In the genomic region with DNA sequence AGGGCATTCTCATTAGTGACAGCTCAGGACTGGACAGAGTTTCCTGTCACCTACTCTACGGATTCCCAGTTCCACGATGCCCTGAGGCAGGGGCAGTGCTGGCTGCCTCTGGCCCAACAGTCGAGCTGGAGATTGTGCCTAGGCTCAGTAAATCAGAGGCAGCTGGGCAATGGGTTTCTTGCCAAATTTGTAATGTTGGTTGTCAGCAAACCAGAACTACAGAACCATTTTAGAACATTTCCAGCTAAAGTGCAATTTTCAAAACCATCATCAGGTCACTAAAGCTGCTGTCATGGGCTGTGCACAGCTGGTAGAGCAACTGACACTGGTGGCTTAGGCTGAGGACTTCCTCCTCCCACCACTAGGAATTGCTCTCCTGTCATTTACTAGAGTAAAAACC, we compare ENCODE assay signal across 28 mouse cellular contexts.
DNase-seq lines count a peak whose midpoint lies in the region; ATAC-seq and TF ChIP-seq lines count a peak whose summit lies in the region.
"Had no signal": no experiment of that assay in that cellular context is flagged by ENCODE, and none has a peak within 500 bp of the region (broad histone marks: within the 10 kb centered on the region; RNA-seq: fewer than 3 reads in every experiment).

No protein-coding gene starts in this region.

- H3K4me3 ChIP-seq in heart, adult 2 months = no peak overlapping the region
- H3K4me3 ChIP-seq in heart, embryonic 10.5 days = no peak overlapping the region
- no peak overlapping the region for H3K4me3 ChIP-seq in lung, embryonic 14.5 days (ENCODE audit: low read depth, low read length)
- H3K4me3 ChIP-seq in lung, adult 2 months (replicated peaks; ENCODE audit: extremely low read depth, low read depth, low read length) = no peak overlapping the region
- H3K4me3 ChIP-seq in CH12.LX (replicated peaks in 1 of 3; ENCODE audit: low read depth in 2 of 3, low read length in 2 of 3, poor library complexity in 1 of 3) = no peak overlapping the region
- H3K4me3 ChIP-seq: forebrain, embryonic 13.5 days; hindbrain, embryonic 10.5 days; limb, embryonic 10.5 days; limb, embryonic 15.5 days; liver, embryonic 13.5 days; neural tube, embryonic 15.5 days had no signal

- in situ Hi-C loops in CH12.LX (cut with MboI; ENCODE audit: low pct_ligation_motif_present, low pct_unique_long_range_greater_than_20kb, low sequenced_read_pairs) = no loop called here

- ATAC-seq in lung, embryonic 14.5 days (ENCODE audit: insufficient read depth) = peak; percentile 49; the same call in 1 of the 2 replicates
- ATAC-seq: activated CD4-positive, CD25-positive, alpha-beta regulatory T cell, adult 4 months; forebrain, embryonic 13.5 days; hindbrain, embryonic 16.5 days; intestine, embryonic 16.5 days had no signal

- H3K79me2 ChIP-seq in heart, adult 2 months (replicated peaks; ENCODE audit: control insufficient read depth, insufficient read depth, low read length) = no peaks in the 10 kb centered on the region
- H3K79me2 ChIP-seq in CH12.LX (replicated peaks; ENCODE audit: control insufficient read depth, extremely low read depth, insufficient read depth, poor library complexity, severe bottlenecking) = no peaks in the 10 kb centered on the region

- H3K4me1 ChIP-seq in heart, adult 2 months (ENCODE audit: control insufficient read depth, insufficient read depth, low read length) = no peaks in the 10 kb centered on the region; the same call in 1 of the 2 replicates
- H3K4me1 ChIP-seq in heart, embryonic 10.5 days = 0 out of 2 replicates have a peak, but pooled peaks cover 4% of the 10 kb centered on the region
- H3K4me1 ChIP-seq in lung, embryonic 14.5 days (ENCODE audit: insufficient read depth) = no peaks in the 10 kb centered on the region
- no peaks in the 10 kb centered on the region for H3K4me1 ChIP-seq in lung, adult 2 months (ENCODE audit: control insufficient read depth, insufficient read depth, low read length)
- peaks cover 3 to 27% of the 10 kb centered on the region in 2 experiments for H3K4me1 ChIP-seq in CH12.LX (ENCODE audit: control insufficient read depth in 1 of 2, insufficient read depth in 2 of 2)
- H3K4me1 ChIP-seq: forebrain, embryonic 13.5 days; hindbrain, embryonic 10.5 days; neural tube, embryonic 15.5 days had no signal

- TF ChIP-seq RAD21 in CH12.LX (IDR thresholded peaks at IDR 0.05; ENCODE audit: low read depth, low read length) = no peak; the same call in none of the 2 replicates

- dilution Hi-C loops in CH12.LX (cut with MboI; ENCODE audit: extremely low pct_ligation_motif_present, extremely low pct_unique_long_range_greater_than_20kb, low sequenced_read_pairs) = no loop called here

- no peaks in the 10 kb centered on the region for H3K27me3 ChIP-seq in heart, adult 2 months (ENCODE audit: control insufficient read depth, insufficient read depth, low read length)
- H3K27me3 ChIP-seq in heart, embryonic 10.5 days (ENCODE audit: insufficient read depth, poor library complexity, severe bottlenecking) = no peaks in the 10 kb centered on the region
- H3K27me3 ChIP-seq in lung, embryonic 14.5 days (ENCODE audit: insufficient read depth, low read length) = no peaks in the 10 kb centered on the region
- no peaks in the 10 kb centered on the region for H3K27me3 ChIP-seq in CH12.LX (replicated peaks)
- H3K27me3 ChIP-seq: forebrain, embryonic 13.5 days; limb, embryonic 15.5 days; liver, embryonic 13.5 days; neural tube, embryonic 15.5 days had no signal

- 58% methylated on average over 3 of the region's 3 CpGs for WGBS in heart, adult 2 months
- 63% methylated on average over 3 of the region's 3 CpGs for WGBS in heart, embryonic 10.5 days
- 34% methylated on average over 3 of the region's 3 CpGs for WGBS in lung, embryonic 14.5 days
- 60% methylated on average over 3 of the region's 3 CpGs for WGBS in lung, adult 2 months

- no peak for DNase-seq in heart, adult 2 months
- no peak for DNase-seq in heart, embryonic 10.5 days (ENCODE audit: low spot score)
- peak; percentile 51 for DNase-seq in lung, embryonic 14.5 days
- no peak for DNase-seq in lung, adult 2 months
- peak; percentile 8 for DNase-seq in CH12.LX (ENCODE audit: extremely low read depth)
- DNase-seq in lung, postnatal 14 days = peak; percentile 7
- no peak for DNase-seq in frontal cortex, postnatal 36 days (ENCODE audit: low spot score in 2 of 2)
- no peak for DNase-seq in gastrocnemius, adult 8-10 months (ENCODE audit: low spot score in 2 of 2)
- DNase-seq: adrenal gland, adult 8-10 months; cerebellum, adult 2 months; cerebellum, postnatal 14 days; gastrocnemius, postnatal 25 days; kidney, adult 9 months; kidney, postnatal 25 days; liver, embryonic 13.5 days; midbrain, embryonic 14.5 days; retina, postnatal 1 day; right cerebral cortex, postnatal 14 days; thymus, postnatal 4 days had no signal

- no peak overlapping the region for H3K9ac ChIP-seq in heart, adult 2 months (ENCODE audit: low read depth, low read length)
- no peak overlapping the region for H3K9ac ChIP-seq in lung, embryonic 14.5 days
- no peak overlapping the region for H3K9ac ChIP-seq in CH12.LX (ENCODE audit: insufficient read depth, low read depth)
- H3K9ac ChIP-seq: forebrain, embryonic 13.5 days; limb, embryonic 15.5 days; liver, embryonic 13.5 days; neural tube, embryonic 15.5 days had no signal

- no peaks in the 10 kb centered on the region for H3K36me3 ChIP-seq in heart, adult 2 months (ENCODE audit: control insufficient read depth, insufficient read depth, low read length)
- H3K36me3 ChIP-seq in heart, embryonic 10.5 days = no peaks in the 10 kb centered on the region
- no peaks in the 10 kb centered on the region for H3K36me3 ChIP-seq in lung, embryonic 14.5 days (ENCODE audit: insufficient read depth)
- H3K36me3 ChIP-seq in CH12.LX (replicated peaks in 1 of 2; ENCODE audit: control insufficient read depth in 1 of 2, insufficient read depth in 1 of 2, low read length in 1 of 2) = no peaks in the 10 kb centered on the region
- H3K36me3 ChIP-seq: hindbrain, embryonic 10.5 days; limb, embryonic 10.5 days; limb, embryonic 15.5 days; liver, embryonic 13.5 days; neural tube, embryonic 15.5 days had no signal

- H3K9me3 ChIP-seq in heart, embryonic 10.5 days = no peaks in the 10 kb centered on the region
- no peaks in the 10 kb centered on the region for H3K9me3 ChIP-seq in lung, embryonic 14.5 days (ENCODE audit: low read depth, low read length)
- H3K9me3 ChIP-seq in CH12.LX (replicated peaks; ENCODE audit: low read length) = peaks cover under 1% of the 10 kb centered on the region
- H3K9me3 ChIP-seq: forebrain, embryonic 13.5 days; hindbrain, embryonic 10.5 days; limb, embryonic 10.5 days; limb, embryonic 15.5 days; liver, embryonic 13.5 days; neural tube, embryonic 15.5 days had no signal

- H3K27ac ChIP-seq in heart, adult 2 months = no peak overlapping the region
- H3K27ac ChIP-seq in heart, embryonic 10.5 days = no peak overlapping the region
- H3K27ac ChIP-seq in lung, embryonic 14.5 days (ENCODE audit: low read depth) = no peak overlapping the region
- H3K27ac ChIP-seq in CH12.LX (ENCODE audit: insufficient read depth, low read depth) = no peak overlapping the region
- H3K27ac ChIP-seq: forebrain, embryonic 13.5 days; hindbrain, embryonic 10.5 days; limb, embryonic 10.5 days; limb, embryonic 15.5 days; liver, embryonic 13.5 days; macrophage; neural tube, embryonic 15.5 days had no signal

- TF ChIP-seq POLR2A in heart, adult 2 months (IDR thresholded peaks at IDR 0.05; ENCODE audit: insufficient read depth, low read depth, low read length) = no peak
- no peak for TF ChIP-seq POLR2A in lung, adult 2 months (IDR thresholded peaks at IDR 0.05; ENCODE audit: borderline replicate concordance, extremely low read depth, low read depth, low read length)
- no peak for TF ChIP-seq POLR2A in CH12.LX (IDR thresholded peaks at IDR 0.05; ENCODE audit: low read depth, low read length)

- TF ChIP-seq EP300 in heart, adult 2 months (IDR thresholded peaks at IDR 0.05; ENCODE audit: insufficient read depth, low read depth, low read length) = no peak
- no peak for TF ChIP-seq EP300 in CH12.LX (IDR thresholded peaks at IDR 0.05; ENCODE audit: low read length)

- TF ChIP-seq CTCF in heart, adult 2 months (IDR thresholded peaks at IDR 0.05) = 0 out of 2 replicates have a peak, but pooled peaks have one; percentile 21
- TF ChIP-seq CTCF in lung, embryonic 14.5 days (IDR thresholded peaks at IDR 0.05; ENCODE audit: low read depth) = peak; percentile 36
- TF ChIP-seq CTCF in lung, adult 2 months (IDR thresholded peaks at IDR 0.05; ENCODE audit: insufficient read depth, low read length) = no peak
- peak in 1 of 2 experiments; percentile 23; a peak in 2 of 4 replicates for TF ChIP-seq CTCF in CH12.LX (conservative IDR thresholded peaks at IDR 0.05 in 1 of 2, IDR thresholded peaks at IDR 0.05 in 1 of 2; ENCODE audit: low read depth in 2 of 2, low read length in 2 of 2)

- intact Hi-C loops in heart, adult 2 months (cut with DNase I) = loop anchor here (10.0 kb wide), 1 partner anchor 143 kb away; no protein-coding TSS in a partner anchor

- H3K4me2 ChIP-seq in lung, embryonic 14.5 days = no peak overlapping the region
- H3K4me2 ChIP-seq in CH12.LX (ENCODE audit: insufficient read depth, low read depth, poor library complexity, severe bottlenecking) = no peak overlapping the region
- H3K4me2 ChIP-seq: forebrain, embryonic 13.5 days; limb, embryonic 15.5 days; liver, embryonic 13.5 days; neural tube, embryonic 15.5 days had no signal

TF ChIP-seq in CH12.LX, 34 proteins besides CTCF, POLR2A, EP300 and RAD21 (continues in another document):
- TF ChIP-seq ZMIZ1 (IDR thresholded peaks at IDR 0.05; ENCODE audit: low read depth, low read length) = no peak
- TF ChIP-seq UBTF (IDR thresholded peaks at IDR 0.05; ENCODE audit: low read depth, low read length) = no peak
- TF ChIP-seq HCFC1 (IDR thresholded peaks at IDR 0.05; ENCODE audit: low read depth, low read length) = no peak
- no peak for TF ChIP-seq RCOR1 (conservative IDR thresholded peaks at IDR 0.05; ENCODE audit: low read depth, low read length)
- no peak for TF ChIP-seq CHD2 (IDR thresholded peaks at IDR 0.05; ENCODE audit: low read length)
- no peak for TF ChIP-seq MAX (IDR thresholded peaks at IDR 0.05; ENCODE audit: low read length)
- TF ChIP-seq MXI1 (IDR thresholded peaks at IDR 0.05; ENCODE audit: low read depth, low read length) = no peak
- TF ChIP-seq IRF4 (IDR thresholded peaks at IDR 0.05; ENCODE audit: low read depth, low read length) = no peak
- no peak for TF ChIP-seq KAT2A (IDR thresholded peaks at IDR 0.05; ENCODE audit: insufficient replicate concordance, low read length)
- TF ChIP-seq JUN (IDR thresholded peaks at IDR 0.05; ENCODE audit: insufficient read depth, low read depth, low read length) = no peak
- TF ChIP-seq ETS1 (conservative IDR thresholded peaks at IDR 0.05; ENCODE audit: low read depth, low read length) = no peak
- no peak for TF ChIP-seq SMC3 (IDR thresholded peaks at IDR 0.05; ENCODE audit: low read depth, low read length)
- no peak for TF ChIP-seq NRF1 (IDR thresholded peaks at IDR 0.05; ENCODE audit: low read depth, low read length)
- TF ChIP-seq POLR2AphosphoS2 (IDR thresholded peaks at IDR 0.05; ENCODE audit: low read depth, low read length) = no peak
- TF ChIP-seq PAX5 (IDR thresholded peaks at IDR 0.05; ENCODE audit: low read length) = no peak
- TF ChIP-seq E2F4 (IDR thresholded peaks at IDR 0.05; ENCODE audit: insufficient replicate concordance, low read depth, low read length) = no peak

Comparison
In these comparisons a context has a peak if more than half of its experiments do, and no peak if none do; other contexts are left out.
1. DNase-seq: peak in lung, embryonic 14.5 days (single experiment), CH12.LX (single experiment) and lung, postnatal 14 days (single experiment); none in heart, adult 2 months (0 of 2), heart, embryonic 10.5 days (single experiment), lung, adult 2 months (single experiment), frontal cortex, postnatal 36 days (0 of 2) and gastrocnemius, adult 8-10 months (0 of 2).